Mouse (Mus musculus) embryonic stem cell, embryonic (primary cell): ENCODE measurements around the gene Pitpnm2.

Source experiments
- CTCF ChIA-PET, 4 experiments: fragments of 300-600 bp in 2 of 4; fragments of 350-600 bp in 2 of 4; sonication (Branson Sonifier 250); formaldehyde crosslinking; loops; one replicate each; lab custom pipeline; 2022; ENCODE audit warnings: inconsistent platforms in 2 of 4; lab: Charles Lee
- POLR2A ChIA-PET, 4 experiments: fragments of 300-600 bp in 2 of 4; fragments of 350-600 bp in 2 of 4; sonication (Branson Sonifier 250); formaldehyde crosslinking; loops; one replicate each; lab custom pipeline; 2022; ENCODE audit warnings: antibody characterized with exemption in 4 of 4, inconsistent platforms in 1 of 4; lab: Charles Lee

The Pitpnm2 gene

DNA sequence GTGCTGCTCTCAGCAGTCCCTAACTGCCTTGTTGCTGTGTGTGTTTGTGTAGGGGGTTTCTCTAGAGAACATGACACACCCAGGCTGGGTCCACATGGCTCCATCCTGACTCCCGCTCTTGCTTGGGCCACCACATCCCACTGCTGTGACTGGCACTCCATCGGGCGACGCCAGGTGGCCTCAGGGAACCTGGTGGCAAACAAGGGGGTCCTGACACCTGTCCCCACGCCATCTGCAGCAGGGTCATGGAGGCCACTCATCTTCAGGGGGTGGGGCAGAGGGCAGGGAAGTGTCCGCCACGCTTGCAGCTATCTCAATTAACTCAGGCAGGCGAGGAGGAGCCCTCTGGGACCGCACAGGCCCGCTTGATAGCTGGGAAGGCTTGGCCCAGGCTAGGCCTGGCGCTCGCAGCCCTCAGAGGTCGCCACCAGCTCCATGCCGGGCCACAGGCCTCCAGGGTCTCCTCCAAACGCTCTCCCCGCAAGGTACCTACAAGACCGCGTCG lies 154.4 kb downstream of the Pitpnm2 start:
- CTCF ChIA-PET = interaction anchor here (0.6 to 3.6 kb wide), 17 partner anchors 10 to 682 kb away, joined by 3 to 15 read pairs (median 4); partner anchors contain the start of genes Ogfod2 (in 2 of the 4), Ccdc62 (in 1 of the 4) and Kmt5a (in 1 of the 4)
- POLR2A ChIA-PET = interaction anchor here in 3 of 4 experiments (0.5 to 2.4 kb wide), 39 partner anchors 8 to 1691 kb away, joined by 3 to 20 read pairs (median 3); partner anchors contain the start of genes Ogfod2 (in 3 of the 3), 2810006K23Rik (in 2 of the 3), Arl6ip4 (in 2 of the 3) and Mphosph9 (in 2 of the 3)

DNA sequence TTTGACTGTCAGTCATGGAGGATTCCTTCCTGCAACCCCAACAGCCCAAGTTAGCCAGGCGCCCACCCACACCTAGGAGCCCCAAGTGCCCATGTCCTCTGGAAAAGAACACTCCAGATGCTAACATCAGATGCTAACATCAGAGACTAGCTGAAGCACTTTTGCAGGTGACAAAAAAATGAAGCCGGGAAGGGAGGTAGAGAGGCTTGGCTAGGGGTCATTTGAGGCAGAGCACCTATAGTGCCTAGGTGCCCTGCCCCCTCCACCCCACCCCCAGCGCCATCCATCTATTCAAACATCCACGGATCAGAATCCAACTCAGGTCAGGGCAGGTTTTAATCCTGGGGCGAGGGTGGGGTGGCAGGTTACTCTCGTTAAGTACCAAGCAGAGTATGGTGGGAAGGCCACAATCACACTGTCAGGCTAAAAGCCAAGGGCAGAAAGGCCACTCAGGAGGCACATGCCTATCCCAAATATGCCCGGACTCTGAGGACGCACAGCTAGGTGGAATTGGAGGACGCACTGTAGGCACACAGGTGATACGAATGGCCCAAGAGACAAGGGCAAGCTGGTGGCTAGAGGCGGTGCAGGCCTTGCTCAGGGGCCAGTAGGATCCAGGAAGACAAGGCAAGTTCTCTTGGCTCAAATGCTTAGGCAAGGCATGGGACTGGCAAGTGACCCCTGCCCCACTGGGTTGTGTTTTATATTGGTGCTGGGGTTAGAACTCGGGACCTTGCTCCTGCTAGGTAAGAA lies 155.5 kb downstream of the Pitpnm2 start:
- CTCF ChIA-PET = interaction anchor here in 3 of 4 experiments (0.6 to 3.6 kb wide), 6 partner anchors 8 to 205 kb away, joined by 3 to 15 read pairs (median 5); partner anchors contain the start of gene Ogfod2 (in 1 of the 3)
- POLR2A ChIA-PET = interaction anchor here in 2 of 4 experiments (0.6 to 2.2 kb wide), 4 partner anchors 18 to 1690 kb away, joined by 3 to 20 read pairs (median 3); partner anchors contain the start of gene Ogfod2 (in 1 of the 2)

DNA sequence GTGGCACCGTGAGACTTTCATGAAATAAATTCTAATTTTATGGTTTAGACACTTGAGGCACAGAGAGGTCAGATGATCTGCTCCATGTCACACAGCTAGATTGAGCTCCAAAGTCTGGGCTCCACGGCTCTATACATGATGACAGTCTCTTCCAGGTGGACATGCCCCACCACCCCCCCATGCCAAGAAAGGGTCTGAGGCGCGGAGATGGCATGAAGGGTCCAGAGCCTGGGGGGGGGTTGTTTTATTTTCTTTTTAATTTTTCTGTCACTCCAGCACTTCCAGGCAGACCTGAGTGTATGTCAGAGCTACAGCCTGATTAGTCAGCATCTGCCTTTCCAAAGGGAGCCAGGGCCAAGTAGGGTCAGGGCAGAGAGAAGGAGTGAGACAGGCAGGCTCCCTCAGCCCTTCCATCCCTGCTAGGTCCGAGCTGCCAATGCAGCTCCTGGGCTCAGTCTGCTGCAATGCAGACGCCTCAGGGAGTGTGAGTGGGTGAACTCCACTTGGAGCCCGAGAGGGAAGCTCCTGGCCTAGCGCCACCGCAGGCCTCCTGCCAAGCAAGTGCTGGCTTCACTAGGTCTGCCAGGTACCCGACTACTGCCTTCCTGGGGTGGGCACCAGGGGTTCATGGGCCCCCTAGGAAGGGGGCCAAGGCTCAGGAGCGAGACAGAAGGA lies 156.3 kb downstream of the Pitpnm2 start:
- ChIA-PET POLR2A (interaction anchor here in 1 of 4 experiments (1.5 kb wide), 1 partner anchor 17 kb away, joined by 3 read pairs; no protein-coding TSS in a partner anchor), CTCF (interaction anchor here in 3 of 4 experiments (0.6 to 3.6 kb wide), 4 partner anchors 8 to 406 kb away, joined by 3 to 14 read pairs (median 6); partner anchors contain the start of gene Ccdc62 (in 1 of the 3))

DNA sequence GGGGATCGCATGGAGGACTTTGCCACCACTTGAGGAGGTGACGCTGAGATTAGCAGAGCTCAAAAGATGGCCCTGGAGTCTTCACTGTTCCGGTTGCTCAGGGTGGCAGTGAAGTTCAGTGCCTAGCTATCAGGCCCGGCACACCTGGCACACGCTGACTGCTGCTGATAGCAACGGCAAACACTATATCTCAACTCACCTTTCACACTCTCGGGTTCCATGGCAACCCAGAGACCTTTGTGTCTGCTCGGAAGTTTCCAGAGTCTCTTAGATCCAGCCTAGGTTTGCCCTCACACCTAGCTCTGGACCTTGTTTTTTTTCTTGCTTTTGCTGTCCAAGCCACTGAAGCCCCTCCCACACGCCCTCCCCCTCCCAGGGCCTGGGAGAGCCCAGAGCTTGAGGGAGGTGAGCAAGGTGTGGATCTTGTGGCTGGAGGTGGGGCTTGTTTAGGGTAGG lies 157.6 kb downstream of the Pitpnm2 start:
- ChIA-PET CTCF (interaction anchor here in 1 of 4 experiments (0.6 to 1.9 kb wide), 4 partner anchors 9 to 858 kb away, joined by 3 to 5 read pairs (median 3); partner anchors contain the start of gene Ccdc62), POLR2A (interaction anchor here in 3 of 4 experiments (0.5 to 1.1 kb wide), 10 partner anchors 13 to 196 kb away, joined by 3 to 4 read pairs (median 3); partner anchors contain the start of gene Ccdc62 (in 1 of the 3))

DNA sequence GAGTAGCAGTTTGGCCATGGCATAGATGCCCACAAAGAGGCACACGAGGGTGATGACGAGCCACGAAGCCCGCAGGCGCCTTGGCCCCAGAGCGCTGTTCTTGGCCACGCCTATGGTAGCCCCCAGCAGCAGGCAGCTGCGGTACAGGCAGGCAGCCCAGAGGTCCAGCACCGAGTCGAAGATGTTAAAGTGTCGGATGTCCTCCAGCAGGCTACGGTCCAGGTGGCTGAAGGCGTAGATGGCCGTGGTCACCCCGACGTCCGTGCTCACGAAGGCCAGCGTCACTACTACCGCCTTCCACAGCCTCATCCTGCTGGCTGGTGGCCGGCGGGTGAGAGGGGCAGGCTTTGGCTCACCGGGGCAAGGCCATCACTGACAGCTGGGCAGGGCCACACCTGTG lies 159.7 kb downstream of the Pitpnm2 start:
- CTCF ChIA-PET = no interaction called here
- POLR2A ChIA-PET = no interaction called here

DNA sequence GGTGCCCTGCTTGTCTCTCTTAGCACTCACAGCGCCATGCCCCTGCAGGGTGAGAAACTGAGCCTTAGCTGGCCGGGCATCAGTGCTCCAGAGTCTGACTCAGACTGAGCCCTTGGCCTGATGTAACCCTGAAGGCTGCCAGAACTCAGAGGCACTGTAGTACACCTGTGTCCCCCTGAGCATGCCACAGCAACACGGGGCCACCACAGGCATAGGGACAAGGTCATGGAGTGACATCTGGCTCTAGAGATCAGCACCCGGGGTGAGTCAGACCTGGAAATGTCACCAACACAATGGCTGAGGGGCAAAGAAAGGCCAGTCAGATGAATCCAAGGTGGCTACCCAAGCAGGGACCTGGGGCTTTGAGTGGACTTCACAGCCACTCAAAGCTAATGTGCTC lies 162.7 kb downstream of the Pitpnm2 start:
- CTCF ChIA-PET = interaction anchor here in 3 of 4 experiments (0.6 to 2.0 kb wide), 5 partner anchors 15 to 1023 kb away, joined by 3 to 5 read pairs (median 3); no protein-coding TSS in a partner anchor
- POLR2A ChIA-PET = interaction anchor here in 2 of 4 experiments (0.6 to 2.1 kb wide), 5 partner anchors 9 to 153 kb away, joined by 3 to 5 read pairs (median 4); partner anchors contain the start of genes Abcb9 (in 2 of the 2) and Vps37b (in 1 of the 2)

DNA sequence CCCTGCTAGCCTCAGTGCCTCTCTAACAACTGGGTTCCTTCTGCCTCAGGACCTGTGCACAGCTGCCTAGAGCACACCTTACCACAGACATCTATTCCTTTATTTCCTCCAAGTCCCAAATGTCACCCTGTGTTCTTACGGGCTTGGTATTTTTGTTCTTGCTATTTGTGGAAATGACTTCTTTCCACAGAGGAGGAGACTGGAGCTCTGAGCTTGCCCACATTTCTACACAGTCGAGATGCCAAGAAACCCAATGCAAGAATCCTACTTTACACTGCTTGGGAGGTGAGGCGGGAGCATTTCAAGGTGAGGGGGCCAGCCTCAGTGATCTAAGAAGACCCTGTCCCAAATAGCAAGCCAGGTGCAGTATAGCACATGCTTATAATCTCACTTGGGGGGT lies 164.0 kb downstream of the Pitpnm2 start:
- CTCF ChIA-PET = interaction anchor here (0.5 to 3.0 kb wide), 60 partner anchors 8 to 1640 kb away, joined by 3 to 69 read pairs (median 5); partner anchors contain the start of genes Abcb9 (in 3 of the 4), Vps37b (in 2 of the 4), 2810006K23Rik (in 1 of the 4) and Hip1r (in 1 of the 4)
- POLR2A ChIA-PET = interaction anchor here in 3 of 4 experiments (0.5 to 1.5 kb wide), 12 partner anchors 9 to 321 kb away, joined by 3 to 12 read pairs (median 4); partner anchors contain the start of gene Abcb9 (in 2 of the 3)

DNA sequence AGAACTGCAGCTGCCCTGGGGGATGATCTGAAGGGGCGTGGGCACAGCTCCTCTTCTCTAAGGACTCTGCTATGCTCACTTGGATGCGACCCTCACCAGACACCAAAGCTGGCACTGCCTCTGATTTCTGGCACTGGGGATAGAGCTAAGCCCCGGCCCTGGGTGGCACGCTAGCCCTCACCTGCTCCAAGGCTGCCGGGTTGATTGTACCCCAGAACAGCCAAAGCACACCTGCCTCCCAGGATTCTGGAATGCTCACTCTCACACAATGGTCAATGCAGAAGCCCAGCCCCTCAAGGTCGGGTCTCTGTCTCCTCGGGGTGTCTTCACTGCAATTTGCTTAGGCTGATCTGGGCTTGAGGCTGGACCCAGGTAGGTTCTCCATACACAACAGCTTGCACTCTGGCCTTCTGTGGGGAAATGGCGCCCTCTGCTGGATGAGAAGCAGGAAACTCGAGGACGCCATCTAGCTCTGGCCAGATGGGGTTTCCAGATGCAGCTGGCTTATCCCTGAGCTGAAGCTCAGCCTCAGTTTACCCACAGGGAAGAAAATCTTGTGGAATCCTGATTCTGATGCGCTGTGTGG lies 164.9 kb downstream of the Pitpnm2 start:
- CTCF ChIA-PET = interaction anchor here (0.5 to 3.0 kb wide), 71 partner anchors 8 to 780 kb away, joined by 3 to 69 read pairs (median 4); partner anchors contain the start of genes Abcb9 (in 3 of the 4), Vps37b (in 2 of the 4), 2810006K23Rik (in 1 of the 4) and Hip1r (in 1 of the 4)
- POLR2A ChIA-PET = interaction anchor here in 3 of 4 experiments (0.5 to 1.5 kb wide), 10 partner anchors 8 to 102 kb away, joined by 3 to 12 read pairs (median 4); partner anchors contain the start of gene Abcb9 (in 1 of the 3)

DNA sequence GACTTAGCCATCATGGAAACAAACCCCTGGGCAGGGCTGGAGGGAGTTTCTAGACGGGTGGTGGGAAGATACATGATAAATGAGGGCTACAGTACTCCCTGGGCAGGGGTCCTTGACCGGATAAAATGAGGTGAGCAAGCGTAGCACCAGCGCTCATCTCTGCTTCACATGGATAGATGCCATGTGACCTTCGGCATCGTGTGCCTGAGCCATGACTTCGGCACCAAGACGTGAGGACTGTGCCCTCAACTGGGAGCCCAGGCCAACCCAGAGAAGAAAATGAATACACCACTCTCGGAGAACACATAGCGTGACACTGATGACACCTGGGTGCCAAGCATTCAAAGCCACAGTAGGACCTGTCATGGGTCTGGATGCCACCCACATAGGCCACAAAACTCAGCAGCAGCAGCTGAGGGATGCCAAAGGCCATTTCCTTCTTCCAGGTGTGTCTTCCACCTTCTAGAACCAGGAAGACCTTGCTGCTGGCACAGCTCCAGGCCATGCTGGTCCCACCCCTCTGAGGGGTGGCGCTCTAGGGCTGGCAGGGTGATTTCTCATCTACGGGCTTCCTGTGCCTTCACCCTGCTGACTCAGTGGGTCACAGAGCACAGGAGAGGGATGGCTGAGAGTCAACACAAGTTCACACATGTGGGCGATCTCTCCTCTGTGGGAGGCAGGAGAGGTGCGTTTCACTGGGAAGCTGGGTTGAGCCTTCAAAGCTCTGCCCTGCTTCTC lies 165.5 kb downstream of the Pitpnm2 start:
- ChIA-PET POLR2A (interaction anchor here in 2 of 4 experiments (0.8 to 1.5 kb wide), 6 partner anchors 7 to 102 kb away, joined by 3 to 12 read pairs (median 6); partner anchors contain the start of gene Abcb9 (in 1 of the 2)), CTCF (interaction anchor here (0.7 to 3.0 kb wide), 60 partner anchors 8 to 277 kb away, joined by 3 to 69 read pairs (median 5); partner anchors contain the start of genes Abcb9 (in 3 of the 4), Vps37b (in 2 of the 4), 2810006K23Rik (in 1 of the 4) and Mphosph9 (in 1 of the 4))

DNA sequence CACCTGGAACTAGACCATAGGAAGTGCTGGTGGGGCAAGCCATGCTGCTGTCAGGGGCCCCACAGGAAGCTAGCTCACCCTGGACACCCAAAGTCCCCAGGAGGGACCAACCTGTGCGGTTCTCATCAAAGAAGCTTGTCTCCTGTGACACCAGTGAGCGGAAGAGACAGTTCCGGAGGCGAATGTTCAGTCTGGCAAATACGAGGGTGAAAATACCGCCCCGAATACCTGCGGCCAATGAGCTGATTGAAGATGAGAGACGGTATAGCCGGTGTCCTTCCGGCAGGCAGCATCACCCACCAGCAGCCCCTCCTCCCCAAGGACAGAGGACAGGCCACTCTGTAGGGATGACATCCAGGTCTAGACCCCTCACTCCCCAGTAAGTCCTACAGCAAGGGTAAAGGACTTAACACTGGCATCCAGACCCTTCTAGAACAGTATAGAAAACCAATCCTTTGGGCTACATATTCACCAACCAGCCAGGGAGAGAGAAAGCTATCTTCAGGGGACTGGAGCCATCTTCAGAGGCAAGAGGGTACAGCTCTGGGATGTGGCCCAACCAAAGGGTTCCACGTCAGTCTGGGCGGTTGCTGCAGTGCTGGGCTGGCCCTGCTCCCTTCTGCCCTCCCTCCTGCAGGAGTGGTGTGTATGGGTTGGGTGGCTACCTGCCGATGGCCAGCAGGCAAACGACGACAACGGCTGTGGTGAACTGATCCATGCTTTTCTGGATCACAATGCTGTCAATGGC lies 166.4 kb downstream of the Pitpnm2 start:
- CTCF ChIA-PET = interaction anchor here in 3 of 4 experiments (0.5 to 1.9 kb wide), 6 partner anchors 9 to 201 kb away, joined by 3 to 9 read pairs (median 4); no protein-coding TSS in a partner anchor

DNA sequence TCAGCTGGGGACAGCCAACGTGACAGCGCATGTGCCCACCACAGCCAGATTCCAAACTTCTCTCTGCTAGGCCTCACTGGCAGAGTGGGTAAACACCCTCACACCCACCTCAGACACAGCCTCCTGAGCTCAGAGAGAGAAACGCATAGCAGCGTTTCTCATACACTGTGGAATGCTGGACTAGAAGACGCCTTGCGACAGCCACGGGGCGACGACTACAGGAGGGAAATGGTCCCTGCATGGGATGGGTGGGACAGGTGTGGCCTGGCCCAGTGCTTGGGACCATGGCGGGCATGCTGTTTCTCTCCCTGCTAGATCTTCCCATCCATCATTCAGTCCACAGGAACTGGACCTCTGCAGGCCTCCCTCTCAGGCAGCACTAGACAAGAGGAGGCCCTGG lies 167.1 kb downstream of the Pitpnm2 start:
- ChIA-PET POLR2A (interaction anchor here in 1 of 4 experiments (1.0 kb wide), 2 partner anchors 14 to 76 kb away, joined by 3 read pairs; no protein-coding TSS in a partner anchor), CTCF (interaction anchor here in 3 of 4 experiments (0.5 to 1.6 kb wide), 6 partner anchors 9 to 148 kb away, joined by 3 to 7 read pairs (median 4); no protein-coding TSS in a partner anchor)

More for the DNA sequence above, 166.4 kb downstream of the Pitpnm2 start:
- POLR2A ChIA-PET = interaction anchor here in 1 of 4 experiments (1.0 kb wide), 2 partner anchors 13 to 77 kb away, joined by 3 read pairs; no protein-coding TSS in a partner anchor

DNA sequence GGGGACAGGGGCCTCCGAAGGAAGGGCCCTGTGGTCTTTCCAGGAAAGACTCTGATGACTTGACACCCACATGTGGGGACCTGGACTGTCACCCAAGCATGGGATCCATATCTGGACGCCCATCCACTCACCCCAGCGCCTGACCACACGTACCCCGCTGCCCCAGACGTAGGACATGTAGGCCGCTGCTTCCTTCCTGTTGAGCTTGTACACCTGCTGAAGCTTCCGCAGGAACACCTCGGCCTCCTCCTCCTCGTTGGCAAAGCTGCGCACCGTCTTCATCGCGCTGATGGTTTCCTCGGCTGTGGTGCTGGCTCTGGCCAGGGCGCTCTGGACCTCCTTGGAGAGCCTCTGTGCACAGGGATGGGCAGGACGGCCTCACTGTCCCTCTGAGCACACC lies 169.7 kb downstream of the Pitpnm2 start:
- CTCF ChIA-PET = no interaction called here
- POLR2A ChIA-PET = interaction anchor here in 2 of 4 experiments (0.6 to 1.8 kb wide), 5 partner anchors 9 to 69 kb away, joined by 3 to 4 read pairs (median 3); partner anchors contain the start of gene Abcb9 (in 1 of the 2)

DNA sequence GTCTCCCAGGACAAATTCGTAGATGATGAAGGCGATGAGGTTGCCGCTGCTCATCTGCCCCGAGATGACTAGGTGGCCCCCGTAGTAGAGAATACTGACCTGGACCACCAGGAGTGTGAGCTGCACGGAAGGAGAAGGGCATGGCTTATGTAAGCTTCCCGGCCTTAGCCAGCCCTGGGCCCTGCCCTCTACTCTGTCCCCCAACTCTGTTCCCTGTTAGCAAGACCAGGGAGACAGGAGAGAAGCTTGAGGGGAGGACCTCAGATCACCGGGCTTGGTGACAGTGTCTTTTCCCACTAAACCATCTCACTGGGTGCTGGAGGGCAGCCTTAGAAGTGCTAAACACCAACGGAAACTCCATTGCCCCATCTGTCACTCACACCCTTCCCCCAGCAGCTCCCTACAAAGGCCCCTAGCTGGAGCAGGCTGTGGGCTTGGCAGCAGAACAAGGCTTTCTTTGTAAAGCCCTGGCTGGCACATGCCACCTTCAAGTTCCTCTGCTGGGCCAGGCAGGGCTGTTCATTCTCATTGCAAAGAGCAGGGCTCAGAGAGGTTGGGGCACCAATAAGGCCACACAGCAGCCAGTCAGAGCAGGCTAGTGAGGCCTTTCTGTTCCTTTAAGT lies 170.7 kb downstream of the Pitpnm2 start:
- ChIA-PET CTCF (interaction anchor here in 2 of 4 experiments (0.5 to 0.6 kb wide), 2 partner anchors 22 to 205 kb away, joined by 3 read pairs; no protein-coding TSS in a partner anchor), POLR2A (interaction anchor here in 3 of 4 experiments (0.9 to 1.7 kb wide), 7 partner anchors 13 to 81 kb away, joined by 3 to 6 read pairs (median 3); partner anchors contain the start of gene Abcb9 (in 1 of the 3))

DNA sequence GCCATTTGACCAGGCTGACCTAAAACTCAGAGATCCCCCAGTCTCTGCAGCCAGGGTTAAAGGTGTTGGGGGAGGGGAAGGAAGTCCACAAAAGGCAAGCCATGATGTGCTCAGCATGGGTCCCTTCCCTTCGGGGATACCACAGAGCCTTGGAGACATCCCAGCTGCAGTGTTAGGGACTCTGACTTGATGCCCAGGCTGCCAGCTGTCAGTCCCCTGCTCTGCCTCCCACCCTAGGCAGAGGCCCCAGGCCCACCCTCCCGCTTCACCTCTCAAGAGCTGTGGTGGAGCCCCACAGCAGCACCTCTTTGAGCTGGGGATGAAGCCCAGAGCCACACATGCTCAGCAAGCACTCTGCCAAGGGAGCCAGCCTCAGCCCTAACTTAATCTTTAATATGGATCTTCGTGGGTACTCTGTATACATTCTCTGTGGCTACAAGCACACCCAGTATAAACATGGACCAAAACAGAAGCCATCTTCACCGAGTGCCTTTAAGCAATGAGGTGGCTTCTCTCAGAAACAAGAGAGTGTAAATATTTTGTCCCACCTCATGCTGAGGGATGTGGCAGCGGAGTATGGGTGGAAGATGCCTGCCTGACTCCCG lies 171.6 kb downstream of the Pitpnm2 start:
- POLR2A ChIA-PET = interaction anchor here in 3 of 4 experiments (0.6 to 2.0 kb wide), 10 partner anchors 8 to 80 kb away, joined by 3 to 6 read pairs (median 3); partner anchors contain the start of genes Abcb9 (in 3 of the 3) and Vps37b (in 1 of the 3)
- CTCF ChIA-PET = interaction anchor here in 2 of 4 experiments (0.6 to 1.5 kb wide), 4 partner anchors 18 to 83 kb away, joined by 3 to 6 read pairs (median 4); no protein-coding TSS in a partner anchor
